Mouse (Mus musculus) ES-E14 (cell line): ENCODE results near the gene Stam2.

Source experiments
- CHD2 ChIP-seq: IDR thresholded peaks from 2 replicates; pipeline ENCODE4 v1.6.1; 2014; ENCODE audit warnings: mild to moderate bottlenecking, low read depth, low read length, inconsistent platforms
- HCFC1 ChIP-seq: IDR thresholded peaks from 2 replicates; pipeline ENCODE4 v1.6.1; 2012; ENCODE audit warnings: low read length, inconsistent platforms, borderline replicate concordance; ENCODE audit not compliant: insufficient read depth
- MAFK ChIP-seq: IDR thresholded peaks from 2 replicates; pipeline ENCODE4 v1.6.1; 2014; ENCODE audit warnings: mild to moderate bottlenecking, low read depth, low read length, inconsistent platforms; ENCODE audit not compliant: insufficient read depth
- ZC3H11A ChIP-seq: IDR thresholded peaks from 2 replicates; pipeline ENCODE4 v1.6.1; 2012; ENCODE audit warnings: low read depth, mild to moderate bottlenecking, inconsistent platforms, low read length, borderline replicate concordance
- ZNF384 ChIP-seq: IDR thresholded peaks from 2 replicates; pipeline ENCODE4 v1.6.1; 2012; ENCODE audit warnings: low read depth, low read length, inconsistent platforms

DNA sequence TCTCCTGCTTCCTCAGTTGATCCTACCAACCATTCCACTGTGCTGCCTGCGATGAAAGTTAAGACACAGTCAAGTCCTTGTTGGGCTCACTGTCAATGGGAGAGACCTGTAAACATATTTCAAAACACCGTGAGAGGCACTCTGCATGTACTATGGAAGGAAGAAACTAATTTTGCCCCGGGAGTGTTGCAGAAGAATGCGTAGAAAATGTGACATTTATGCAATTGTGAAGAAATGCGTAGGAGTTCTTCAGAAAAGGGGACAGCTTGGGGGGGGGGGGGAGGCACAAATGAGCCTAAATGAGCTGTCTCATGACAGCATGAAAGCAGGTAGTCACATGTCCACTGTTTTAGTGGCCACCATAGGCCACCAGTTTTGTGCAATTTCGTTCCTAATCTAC lies 90.5 kb downstream of the Stam2 start:
- TF ChIP-seq MAFK (no peak), HCFC1 (no peak), ZC3H11A (no peak), ZNF384 (no peak), CHD2 (no peak)
